In the genomic region with DNA sequence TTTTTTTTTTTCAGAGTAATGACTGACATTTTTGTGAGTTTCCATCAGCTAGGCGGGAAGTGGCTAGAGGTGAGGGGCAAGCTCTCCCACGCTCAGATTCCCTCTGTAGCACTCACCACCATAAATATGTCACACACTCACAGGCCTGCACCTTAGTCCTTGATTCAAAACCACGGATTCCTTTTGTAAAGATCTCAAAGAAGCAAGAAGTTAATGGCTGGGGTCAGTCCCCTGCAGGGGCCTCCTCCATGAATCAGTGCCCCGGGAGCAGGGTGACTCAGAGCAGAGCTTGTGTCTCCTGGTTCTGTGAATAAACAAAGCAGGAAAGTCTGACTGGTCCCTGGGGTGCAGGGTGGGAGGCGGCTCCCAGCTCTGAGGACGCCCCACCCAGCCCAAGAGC, we compare ENCODE assay signal across 12 mouse cellular contexts. TPM values are rescaled to one million over a fixed set of nuclear protein-coding genes. Genes with fewer than 3 reads are reported as not detected.
DNase-seq lines count a peak whose midpoint lies in the region; ATAC-seq and TF ChIP-seq lines count a peak whose summit lies in the region.
"Had no signal": no experiment of that assay in that cellular context is flagged by ENCODE, and none has a peak within 500 bp of the region (broad histone marks: within the 10 kb centered on the region; RNA-seq: fewer than 3 reads in every experiment).

No protein-coding gene starts in this region.

- peaks cover 4% of the 10 kb centered on the region for H3K27me3 ChIP-seq in kidney, embryonic 16.5 days (ENCODE audit: insufficient read depth, low read length)
- no peaks in the 10 kb centered on the region for H3K27me3 ChIP-seq in Patski
- no peaks in the 10 kb centered on the region; the same call in 1 of the 2 replicates for H3K27me3 ChIP-seq in forebrain, embryonic 12.5 days
- H3K27me3 ChIP-seq: liver, embryonic 12.5 days; neural tube, embryonic 15.5 days had no signal

- POLR2A ChIA-PET in Patski (lab: Charles Lee) = interaction anchor here (0.6 kb wide), 1 partner anchor 33 kb away, joined by 3 read pairs; no protein-coding TSS in a partner anchor

- peak; percentile 81 for ATAC-seq in kidney, embryonic 16.5 days (ENCODE audit: low FRiP score, low TSS enrichment)
- peak; percentile 88 for ATAC-seq in Patski
- no peak for ATAC-seq in forebrain, embryonic 12.5 days (ENCODE audit: low FRiP score)
- ATAC-seq: liver, embryonic 12.5 days had no signal

- no peak for TF ChIP-seq CTCF in Patski (IDR thresholded peaks at IDR 0.05)
- TF ChIP-seq CTCF in embryonic fibroblast, embryonic 13.5 days (IDR thresholded peaks at IDR 0.05; ENCODE audit: borderline replicate concordance, insufficient read depth, low read length) = no peak

- no peak overlapping the region for H3K4me3 ChIP-seq in kidney, embryonic 16.5 days (ENCODE audit: low read length)
- no peak overlapping the region for H3K4me3 ChIP-seq in embryonic fibroblast, embryonic 13.5 days (ENCODE audit: insufficient read depth, low read length)
- H3K4me3 ChIP-seq in forebrain, embryonic 12.5 days (replicated peaks) = no peak overlapping the region
- H3K4me3 ChIP-seq: liver, embryonic 12.5 days; neural tube, embryonic 15.5 days had no signal

- CTCF ChIA-PET in Patski (lab: Charles Lee) = no interaction called here

- 6% methylated on average over 5 of the region's 6 CpGs for WGBS in kidney, embryonic 16.5 days
- WGBS in forebrain, embryonic 12.5 days = 41% methylated on average over 6 of the region's 6 CpGs

- no peaks in the 10 kb centered on the region for H3K36me3 ChIP-seq in kidney, embryonic 16.5 days (ENCODE audit: insufficient read depth, low read length)
- no peaks in the 10 kb centered on the region for H3K36me3 ChIP-seq in forebrain, embryonic 12.5 days (replicated peaks)
- H3K36me3 ChIP-seq: liver, embryonic 12.5 days; neural tube, embryonic 15.5 days had no signal

- H3K27ac ChIP-seq in kidney, embryonic 16.5 days (ENCODE audit: low read length) = no peak overlapping the region
- H3K27ac ChIP-seq in embryonic fibroblast, embryonic 13.5 days (ENCODE audit: insufficient read depth, low read length) = peak overlapping the region; percentile 43
- no peak overlapping the region for H3K27ac ChIP-seq in forebrain, embryonic 12.5 days
- H3K27ac ChIP-seq: liver, embryonic 12.5 days; neural tube, embryonic 15.5 days had no signal

- DNase-seq in kidney, adult 8-10 months = no peak
- peak; percentile 80 for DNase-seq in Patski (ENCODE audit: low read depth, low spot score)
- DNase-seq in mesoderm, embryonic 11.5 days (ENCODE audit: low read depth, low spot score) = peak; percentile 56
- no peak for DNase-seq in cerebellum, adult 11-12 months
- DNase-seq: layer of hippocampus, postnatal 36 days; right cerebral cortex, postnatal 4 days; thymus, postnatal 25 days had no signal

- in situ Hi-C loops in Patski (cut with MboI; ENCODE audit: low pct_unique_long_range_greater_than_20kb) = no loop called here

- no peak overlapping the region for H3K9ac ChIP-seq in kidney, embryonic 16.5 days (replicated peaks; ENCODE audit: low read length)
- H3K9ac ChIP-seq in forebrain, embryonic 12.5 days = no peak overlapping the region
- H3K9ac ChIP-seq: liver, embryonic 12.5 days; neural tube, embryonic 15.5 days had no signal

- no peaks in the 10 kb centered on the region for H3K9me3 ChIP-seq in kidney, embryonic 16.5 days (ENCODE audit: low read length)
- H3K9me3 ChIP-seq in forebrain, embryonic 12.5 days = no peaks in the 10 kb centered on the region
- H3K9me3 ChIP-seq: liver, embryonic 12.5 days; neural tube, embryonic 15.5 days had no signal

- H3K4me1 ChIP-seq in kidney, embryonic 16.5 days (ENCODE audit: insufficient read depth, low read length) = peaks cover 13% of the 10 kb centered on the region
- peaks cover 26% of the 10 kb centered on the region for H3K4me1 ChIP-seq in embryonic fibroblast, embryonic 13.5 days (ENCODE audit: control insufficient read depth, insufficient read depth, low read length)
- peaks cover 4% of the 10 kb centered on the region; the same call in 1 of the 2 replicates for H3K4me1 ChIP-seq in forebrain, embryonic 12.5 days
- H3K4me1 ChIP-seq: liver, embryonic 12.5 days had no signal

- no peak for TF ChIP-seq POLR2A in embryonic fibroblast, embryonic 13.5 days (IDR thresholded peaks at IDR 0.05; ENCODE audit: low read depth, low read length)

- no peak overlapping the region for H3K4me2 ChIP-seq in kidney, embryonic 16.5 days (replicated peaks; ENCODE audit: low read depth, low read length)
- no peak overlapping the region for H3K4me2 ChIP-seq in forebrain, embryonic 12.5 days
- H3K4me2 ChIP-seq: liver, embryonic 12.5 days; neural tube, embryonic 15.5 days had no signal

RNA-seq across cellular contexts. Expression of gene Twist2, which starts 15.3 kb away (rescaled TPM):
- 8.3 TPM in 2 replicates for polyA plus RNA-seq in kidney, embryonic 16.5 days (2015; fragmentation: Nextera tagmentation; extraction: Ambion mirVana)
- 4.1 TPM for polyA plus RNA-seq in Patski (2021)
- 57.2 and 67.7 TPM in 2 replicates for polyA plus RNA-seq in embryonic fibroblast, embryonic 13.5 days (2011; ENCODE audit: insufficient read length, low read depth, missing spikeins)
- polyA plus RNA-seq in forebrain, embryonic 12.5 days (2016; fragmentation: Nextera tagmentation; extraction: Ambion mirVana) = 6.2 and 8.8 TPM in 2 replicates

Comparison
In these comparisons a context has a peak if more than half of its experiments do, and no peak if none do; other contexts are left out.
1. DNase-seq: peak in Patski (single experiment) and mesoderm, embryonic 11.5 days (single experiment); none in kidney, adult 8-10 months (0 of 2) and cerebellum, adult 11-12 months (single experiment).